Mouse (Mus musculus): Measurements from ENCODE around the gene Actr1b.
A peak's percentile ranks its signal among the peaks of the same experiment; 100 is the strongest.
"Not testable (repeated sequence)": the region's sequence is repeated elsewhere in the genome, so short reads cannot be mapped to it uniquely, and the experiment has no call there.

The Actr1b gene

GRCm38 (mm10) chr1:36697030-36697429, 17.2 kb downstream of the Actr1b start:
- no peak for DNase-seq

GRCm38 (mm10) chr1:36696411-36696810, 17.8 kb downstream of the Actr1b start:
- no peak for DNase-seq

GRCm38 (mm10) chr1:36694871-36695270, 19.4 kb downstream of the Actr1b start:
- no peak for DNase-seq

GRCm38 (mm10) chr1:36691271-36692155, 22.7 kb downstream of the Actr1b start, which contains the start of gene Cox5b:
Gene Cox5b (plus strand): TSS chr1:36691449.
- peak; percentile 97 to 98 for DNase-seq

GRCm38 (mm10) chr1:36690671-36691235, 23.5 kb downstream of the Actr1b start:
- no peak for DNase-seq

GRCm38 (mm10) chr1:36683810-36684467, 30.3 kb downstream of the Actr1b start:
- DNase-seq, result peak; percentile 88 to 91

GRCm38 (mm10) chr1:36682620-36683355, 31.4 kb downstream of the Actr1b start, which contains the start of gene Fam178b:
Gene Fam178b (minus strand): TSS chr1:36683183.
- DNase-seq, result no peak

- DNase-seq, result no peak
Measured at GRCm38 (mm10) chr1:36680893-36681292, 33.3 kb downstream of the Actr1b start.

- DNase-seq, result no peak
Measured at GRCm38 (mm10) chr1:36674936-36675335, 39.3 kb downstream of the Actr1b start.

- no peak for DNase-seq
Measured at GRCm38 (mm10) chr1:36672648-36673350, 41.4 kb downstream of the Actr1b start.

- no peak for DNase-seq
Measured at GRCm38 (mm10) chr1:36671260-36671659, 43.0 kb downstream of the Actr1b start.

- no peak for DNase-seq
Measured at GRCm38 (mm10) chr1:36670256-36670655, 44.0 kb downstream of the Actr1b start.

- not testable (repeated sequence) for DNase-seq
Measured at GRCm38 (mm10) chr1:36668007-36668406, 46.2 kb downstream of the Actr1b start.

- DNase-seq, result no peak
Measured at GRCm38 (mm10) chr1:36665934-36666333, 48.3 kb downstream of the Actr1b start.

GRCm38 (mm10) chr1:36665165-36665723, 49.0 kb downstream of the Actr1b start:
- DNase-seq, result no peak

GRCm38 (mm10) chr1:36664457-36664856, 49.8 kb downstream of the Actr1b start:
- DNase-seq, result peak; percentile 61 to 75

- no peak for DNase-seq
Measured at GRCm38 (mm10) chr1:36658621-36659399, 55.4 kb downstream of the Actr1b start.

- no peak for DNase-seq
Measured at GRCm38 (mm10) chr1:36657658-36658415, 56.4 kb downstream of the Actr1b start.

GRCm38 (mm10) chr1:36656233-36656632, 58.0 kb downstream of the Actr1b start:
- no peak for DNase-seq

GRCm38 (mm10) chr1:36655039-36655438, 59.2 kb downstream of the Actr1b start:
- DNase-seq, result no peak

Measured in cerebellum, postnatal 14 days (tissue).